Mouse (Mus musculus) forebrain, embryonic 10.5 days (tissue): Measurements from ENCODE around the gene Thbd. TPM values are rescaled to one million over a fixed set of nuclear protein-coding genes. Genes with fewer than 3 reads are reported as not detected.

Experiments
- DNase-seq: peaks from one replicate; pipeline ENCODE4 v3.0.0-alpha.2; 2017; ENCODE audit warnings: low spot score; ENCODE audit errors: extremely low spot score
- H3K27ac ChIP-seq: fragments of 300-500 bp; sonication (generic); 2 replicates; pipeline ENCODE4 v1.5.1; 2016; ENCODE audit warnings: mild to moderate bottlenecking
- H3K27me3 ChIP-seq: fragments of 300-500 bp; sonication (generic); 2 replicates; pipeline ENCODE4 v1.6.1; 2016; ENCODE audit warnings: mild to moderate bottlenecking; ENCODE audit not compliant: poor library complexity, severe bottlenecking
- H3K36me3 ChIP-seq: fragments of 300-500 bp; sonication (generic); replicated peaks from 2 replicates; pipeline ENCODE4 v1.6.1; 2016; ENCODE audit warnings: mild to moderate bottlenecking, moderate library complexity
- H3K4me1 ChIP-seq: fragments of 300-500 bp; sonication (generic); 2 replicates; pipeline ENCODE4 v1.6.1; 2016
- H3K4me3 ChIP-seq: fragments of 300-500 bp; sonication (generic); 2 replicates; pipeline ENCODE4 v1.5.1; 2016; ENCODE audit warnings: mild to moderate bottlenecking, moderate library complexity
- H3K9me3 ChIP-seq: fragments of 300-500 bp; sonication (generic); 2 replicates; pipeline ENCODE4 v1.6.1; 2016; ENCODE audit warnings: mild to moderate bottlenecking, moderate library complexity
- WGBS: fragments of 180-500 bp; shearing (Covaris S2); methylation state at CpG from one replicate; pipeline ENCODE4 v1.1.7; 2016; 5-methylcytosine and 5-hydroxymethylcytosine counted together
- polyA plus RNA-seq: library from polyadenylated mRNA; unstranded; fragments of >200 nt; fragmentation: Nextera tagmentation; extraction: Ambion mirVana; gene quantifications from 2 replicates; pipeline ENCODE4 v1.2.1, GENCODE M21; 2016

Gene Thbd
- polyA plus RNA-seq, 1 experiment from 2014 or later, result 4.8 TPM

DNA sequence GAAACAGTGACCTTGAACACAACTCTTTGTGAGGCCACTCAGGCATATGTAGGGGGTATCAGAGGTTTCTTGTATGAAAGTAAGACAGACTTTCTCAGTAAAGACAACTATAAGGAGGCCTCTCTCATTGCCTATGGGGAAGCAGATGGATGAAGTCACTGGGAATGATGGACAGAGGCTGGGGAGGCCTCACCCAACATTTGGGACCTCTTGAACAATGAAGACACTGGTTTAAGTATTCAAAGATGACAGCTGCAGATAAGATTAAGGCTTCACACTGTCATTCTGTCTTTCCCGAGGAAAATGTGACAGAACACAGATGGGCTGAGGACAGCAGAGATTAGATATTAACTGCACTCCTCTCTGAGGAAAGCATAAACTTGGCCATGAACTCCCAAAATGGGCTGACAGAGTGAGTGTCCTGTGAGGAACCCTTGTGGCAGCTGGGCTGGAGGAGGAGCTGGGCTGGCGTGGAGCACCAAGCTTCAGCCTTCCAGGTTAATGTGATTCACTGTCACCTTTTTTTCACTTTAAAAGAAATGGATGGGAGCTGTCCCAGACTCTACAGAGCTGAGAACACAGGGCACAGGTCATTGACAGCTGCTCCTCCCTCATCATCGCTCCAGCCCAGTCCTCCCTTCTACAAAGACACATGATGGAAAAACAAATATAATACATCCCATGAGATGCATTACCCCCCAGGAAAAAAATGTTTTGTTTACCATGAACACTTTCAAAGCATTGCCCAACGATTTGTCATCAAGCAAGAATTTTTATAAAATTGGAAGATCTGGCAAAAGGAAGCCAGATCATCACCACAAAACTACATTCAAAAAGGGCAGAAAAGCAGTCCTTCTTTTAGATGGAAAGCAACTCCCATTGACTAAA, 36.0 kb downstream of the Thbd start:
- DNase-seq, result no peak

DNA sequence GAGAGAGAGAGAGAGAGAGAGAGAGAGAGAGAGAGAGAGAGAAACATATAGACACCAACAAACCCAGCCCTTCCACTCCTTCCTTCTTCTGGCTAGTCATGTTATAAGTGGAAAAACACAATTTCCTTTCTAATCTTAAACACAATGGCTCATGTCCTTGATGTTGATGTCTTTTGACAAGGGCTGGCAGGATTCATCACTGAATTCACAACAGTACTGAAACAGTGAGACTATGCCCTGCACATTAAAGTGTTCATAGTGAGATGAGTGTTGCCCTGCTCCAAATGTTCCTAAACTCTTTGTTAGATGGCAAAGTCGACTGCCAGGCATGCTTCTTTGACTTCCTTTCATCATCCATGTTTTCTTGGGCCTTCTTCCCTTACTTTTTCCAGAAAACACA, 42.8 kb downstream of the Thbd start:
- Histone ChIP-seq H3K9me3 (no peaks in the 10 kb centered on the region), H3K27ac (no peak overlapping the region), H3K4me3 (no peak overlapping the region), H3K27me3 (no peaks in the 10 kb centered on the region), H3K4me1 (0 out of 2 replicates have a peak, but pooled peaks cover 3% of the 10 kb centered on the region), H3K36me3 (no peaks in the 10 kb centered on the region)
- DNase-seq, result no peak
- 53% methylated on average over 1 of the region's 1 CpGs for WGBS

More for the DNA sequence above, 36.0 kb downstream of the Thbd start:
- no peaks in the 10 kb centered on the region for H3K36me3 ChIP-seq
- no peaks in the 10 kb centered on the region for H3K9me3 ChIP-seq
- WGBS, result 82% methylated on average over 4 of the region's 4 CpGs
- H3K27me3 ChIP-seq, result no peaks in the 10 kb centered on the region
- H3K4me3 ChIP-seq, result no peak overlapping the region
- no peak overlapping the region for H3K27ac ChIP-seq
- H3K4me1 ChIP-seq, result no peaks in the 10 kb centered on the region

DNA sequence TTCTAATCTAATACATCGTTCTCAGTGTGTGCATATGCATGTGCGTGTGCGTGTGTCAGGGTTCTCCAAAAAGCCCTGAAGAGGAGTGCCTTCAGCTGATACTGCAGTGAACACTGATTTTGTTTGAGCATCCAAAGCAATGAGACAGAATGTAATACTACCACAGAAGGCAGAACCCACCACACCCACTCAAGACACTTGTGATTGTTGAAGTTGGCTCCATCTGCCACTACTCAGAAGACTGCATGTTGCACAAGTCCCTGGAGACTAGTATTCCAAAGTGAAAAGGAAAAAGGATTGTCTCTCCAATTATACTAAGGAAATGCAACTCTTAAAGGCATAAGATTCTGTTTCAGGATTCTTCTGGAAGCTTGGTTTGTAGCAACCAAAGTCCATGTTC, 43.5 kb downstream of the Thbd start:
- no peak overlapping the region for H3K4me3 ChIP-seq
- H3K4me1 ChIP-seq, result 0 out of 2 replicates have a peak, but pooled peaks cover 3% of the 10 kb centered on the region
- no peak overlapping the region for H3K27ac ChIP-seq
- 92% methylated on average over 3 of the region's 3 CpGs for WGBS
- H3K27me3 ChIP-seq, result no peaks in the 10 kb centered on the region
- no peaks in the 10 kb centered on the region for H3K36me3 ChIP-seq
- DNase-seq, result no peak
- no peaks in the 10 kb centered on the region for H3K9me3 ChIP-seq

DNA sequence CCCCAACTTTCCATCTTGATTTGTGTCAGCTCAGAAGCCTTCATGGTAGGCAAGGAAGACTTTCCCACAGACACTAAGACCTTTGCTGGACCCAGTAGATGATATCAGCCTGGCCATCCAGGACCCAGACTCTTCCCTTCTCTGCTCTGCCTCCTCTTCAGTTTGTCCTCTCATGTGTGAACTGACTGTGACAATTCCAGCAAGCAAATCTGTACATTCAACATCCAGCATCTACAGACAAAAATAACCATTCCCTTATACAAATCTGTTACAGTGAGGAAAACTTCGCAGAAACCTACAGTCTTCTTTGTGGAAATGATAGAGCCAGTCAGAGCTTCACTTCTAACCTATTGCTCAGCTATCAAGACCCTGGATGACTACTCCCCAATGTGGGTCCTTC, 50.8 kb downstream of the Thbd start:
- no peak overlapping the region for H3K27ac ChIP-seq
- H3K27me3 ChIP-seq, result no peaks in the 10 kb centered on the region
- DNase-seq, result no peak
- H3K36me3 ChIP-seq, result no peaks in the 10 kb centered on the region
- H3K4me1 ChIP-seq, result no peaks in the 10 kb centered on the region
- H3K4me3 ChIP-seq, result no peak overlapping the region
- WGBS, result 84% methylated on average over 1 of the region's 1 CpGs
- no peaks in the 10 kb centered on the region for H3K9me3 ChIP-seq

Other genes with a start within 250 kb of the Thbd start
- 1.1 TPM in 2 replicates for gene Sstr4, start 12.8 kb downstream of the Thbd start, polyA plus RNA-seq
- 5.0 and 5.1 TPM in 2 replicates for gene Cd93, start 35.4 kb upstream of the Thbd start, polyA plus RNA-seq